21 mouse cellular contexts compared by ENCODE assay signal in genomic region chr3:116914374-116914773, GRCm38 (mm10). TPM values are rescaled to one million over a fixed set of nuclear protein-coding genes. Genes with fewer than 3 reads are reported as not detected.
"Had no signal": no experiment of that assay in that cellular context is flagged by ENCODE, and none has a peak within 500 bp of the region (broad histone marks: within the 10 kb centered on the region; RNA-seq: fewer than 3 reads in every experiment).

No protein-coding gene starts in this region.

- H3K27me3 ChIP-seq: liver, embryonic 15.5 days; neural tube, embryonic 15.5 days had no signal

- DNase-seq: kidney, postnatal 25 days; lung, adult 2 months; lung, postnatal 4 days; midbrain, embryonic 14.5 days; right cerebral cortex, adult 18-20 months; thymus, postnatal 14 days had no signal

- H3K4me1 ChIP-seq: limb, embryonic 10.5 days; liver, embryonic 15.5 days; midbrain, embryonic 10.5 days; neural tube, embryonic 15.5 days had no signal

- H3K9ac ChIP-seq: liver, embryonic 15.5 days; neural tube, embryonic 15.5 days had no signal

- H3K4me2 ChIP-seq: liver, embryonic 11.5 days; liver, embryonic 15.5 days; neural tube, embryonic 15.5 days had no signal

- H3K4me3 ChIP-seq: left cerebral cortex, adult 2 months; limb, embryonic 10.5 days; liver, embryonic 15.5 days; midbrain, embryonic 10.5 days; myocyte; neural tube, embryonic 15.5 days had no signal

- H3K36me3 ChIP-seq: limb, embryonic 10.5 days; liver, embryonic 15.5 days; midbrain, embryonic 10.5 days; neural tube, embryonic 15.5 days had no signal

- ATAC-seq: lung, postnatal 0 days had no signal

- H3K9me3 ChIP-seq: limb, embryonic 10.5 days; liver, embryonic 15.5 days; midbrain, embryonic 10.5 days; neural tube, embryonic 15.5 days had no signal

- H3K27ac ChIP-seq: left cerebral cortex, adult 2 months; limb, embryonic 10.5 days; liver, embryonic 15.5 days; midbrain, embryonic 10.5 days; neural tube, embryonic 15.5 days; stomach, postnatal 0 days had no signal

RNA-seq across cellular contexts. Expression of gene 4930455H04Rik, which starts 53.7 kb away (rescaled TPM):
- total RNA-seq: layer of hippocampus, postnatal 25 days; left cerebral cortex, adult 2 months; left cerebral cortex, postnatal 14 days; megakaryocyte, adult 5-6 weeks had no signal
- polyA plus RNA-seq: kidney, embryonic 16.5 days; limb, embryonic 10.5 days; limb, embryonic 14.5 days; liver, embryonic 11.5 days; liver, embryonic 15.5 days; lung, adult 2 months; lung, postnatal 0 days; midbrain, embryonic 10.5 days; midbrain, embryonic 14.5 days; myocyte; neural tube, embryonic 11.5 days; neural tube, embryonic 15.5 days had no signal

RNA-seq across cellular contexts. Expression of gene Palmd, which starts 54.4 kb away (rescaled TPM):
- total RNA-seq: megakaryocyte, adult 5-6 weeks had no signal
